Mouse (Mus musculus): ENCODE results near the gene Stx7.

Stx7 gene

DNA sequence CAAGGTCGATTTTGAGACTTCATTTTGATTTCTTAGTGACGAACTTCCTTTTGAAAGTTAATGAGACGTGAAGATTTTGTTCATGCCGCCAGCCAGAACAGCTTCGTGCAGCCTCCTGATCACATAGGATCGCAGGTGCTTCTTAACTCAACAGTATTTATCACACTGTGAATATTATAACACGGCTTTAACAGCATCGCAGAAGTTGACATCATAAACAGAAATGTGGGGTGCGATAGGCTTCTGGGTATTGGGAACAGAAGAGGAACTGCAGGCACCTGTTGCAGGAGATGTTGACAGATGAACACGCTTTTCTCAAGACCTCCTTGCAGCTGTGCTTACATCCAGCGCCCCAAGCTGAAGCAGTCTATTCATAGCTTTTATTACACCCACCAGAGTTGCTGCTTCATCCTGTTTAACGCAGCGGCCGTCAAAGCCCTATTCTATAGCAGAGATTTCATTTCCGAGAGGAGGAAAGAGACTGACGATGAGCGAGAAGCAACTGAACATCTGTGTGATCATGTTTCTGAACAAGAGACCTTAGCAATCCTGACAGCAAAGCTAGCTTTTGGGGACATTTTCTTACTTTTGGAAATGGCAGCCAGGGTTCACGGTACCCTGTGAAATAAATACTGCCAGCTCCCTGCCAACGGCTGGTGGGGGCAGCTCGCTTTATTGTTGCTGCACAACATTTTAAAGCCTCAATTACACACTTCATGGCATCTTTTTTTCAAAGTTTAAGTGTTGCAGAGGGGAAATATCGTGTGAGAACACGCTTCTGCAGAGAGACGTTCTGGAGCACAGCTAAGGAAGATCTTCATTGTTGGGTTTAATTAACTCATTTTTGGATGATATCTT is 86.6 kb downstream of the Stx7 start:
- intact Hi-C loops (cut with DNase I) = no loop called here
